ENCODE assay signal across 16 mouse cellular contexts in the genomic region with DNA sequence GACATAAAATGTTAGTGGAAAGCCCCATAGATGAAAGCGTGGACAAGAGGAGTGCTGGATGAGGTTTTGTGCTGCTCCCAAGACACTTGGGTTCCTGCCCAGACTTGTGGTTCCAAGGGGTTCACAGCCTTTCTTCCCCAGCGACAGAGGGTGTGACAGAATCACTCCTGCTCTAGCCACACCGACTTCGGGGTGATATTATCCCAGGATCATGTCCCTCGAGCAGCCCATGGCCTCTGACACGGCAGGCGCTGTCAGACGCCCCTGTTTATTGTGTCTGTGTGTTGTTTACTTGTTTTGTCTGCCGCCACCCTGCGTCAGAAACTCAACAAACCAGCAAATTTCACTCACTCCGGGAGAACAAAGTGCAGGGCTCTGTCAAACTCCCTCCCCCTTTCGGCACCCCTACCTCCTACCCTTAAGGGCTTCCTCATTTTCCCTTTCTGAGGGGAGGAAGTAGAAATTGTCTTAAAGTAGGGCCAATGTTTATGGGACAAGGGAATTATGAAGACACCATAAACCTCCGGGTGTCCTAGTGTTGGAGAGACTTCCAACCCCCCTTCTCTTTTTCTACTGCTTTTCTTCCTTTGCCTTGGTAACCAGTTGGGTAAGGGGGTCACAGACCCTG. TPM values are rescaled to one million over a fixed set of nuclear protein-coding genes. Genes with fewer than 3 reads are reported as not detected.
DNase-seq lines count a peak whose midpoint lies in the region; ATAC-seq and TF ChIP-seq lines count a peak whose summit lies in the region.
"Had no signal": no experiment of that assay in that cellular context is flagged by ENCODE, and none has a peak within 500 bp of the region (broad histone marks: within the 10 kb centered on the region; RNA-seq: fewer than 3 reads in every experiment).

No protein-coding gene starts in this region.

- peak overlapping the region; percentile 88 for H3K27ac ChIP-seq in neural tube, embryonic 11.5 days (ENCODE audit: low read depth, low read length)
- peak overlapping the region; percentile 92 for H3K27ac ChIP-seq in embryonic fibroblast, embryonic 13.5 days (ENCODE audit: insufficient read depth, low read length)
- H3K27ac ChIP-seq in limb, embryonic 10.5 days = peak overlapping the region; percentile 94
- peak overlapping the region; percentile 65; the same call in 1 of the 2 replicates for H3K27ac ChIP-seq in stomach, embryonic 16.5 days (ENCODE audit: low read length)
- H3K27ac ChIP-seq in midbrain, embryonic 14.5 days (replicated peaks; ENCODE audit: low read depth, low read length) = no peak overlapping the region
- H3K27ac ChIP-seq: embryonic facial prominence, embryonic 15.5 days; limb, embryonic 15.5 days; macrophage had no signal

- H3K9me3 ChIP-seq in neural tube, embryonic 11.5 days (ENCODE audit: control insufficient read depth, low read length) = no peaks in the 10 kb centered on the region
- H3K9me3 ChIP-seq in limb, embryonic 10.5 days (replicated peaks) = no peaks in the 10 kb centered on the region
- no peaks in the 10 kb centered on the region for H3K9me3 ChIP-seq in stomach, embryonic 16.5 days (replicated peaks; ENCODE audit: control insufficient read depth, low read length)
- H3K9me3 ChIP-seq in midbrain, embryonic 14.5 days (ENCODE audit: control insufficient read depth, low read length) = no peaks in the 10 kb centered on the region
- H3K9me3 ChIP-seq: embryonic facial prominence, embryonic 15.5 days; heart, embryonic 12.5 days; limb, embryonic 15.5 days had no signal

- H3K4me2 ChIP-seq in neural tube, embryonic 11.5 days (ENCODE audit: low read depth) = peak overlapping the region; percentile 99
- no peak overlapping the region; the same call in 1 of the 2 replicates for H3K4me2 ChIP-seq in stomach, embryonic 16.5 days (ENCODE audit: low read depth, low read length)
- H3K4me2 ChIP-seq in midbrain, embryonic 14.5 days (ENCODE audit: low read length) = no peak overlapping the region
- H3K4me2 ChIP-seq: embryonic facial prominence, embryonic 15.5 days; heart, embryonic 12.5 days; limb, embryonic 15.5 days had no signal

- TF ChIP-seq CTCF in embryonic fibroblast, embryonic 13.5 days (IDR thresholded peaks at IDR 0.05; ENCODE audit: borderline replicate concordance, insufficient read depth, low read length) = no peak

- WGBS in neural tube, embryonic 11.5 days = 5% methylated on average over 13 of the region's 13 CpGs
- WGBS in limb, embryonic 10.5 days = 6% methylated on average over 13 of the region's 13 CpGs
- WGBS in stomach, embryonic 16.5 days = 14% methylated on average over 13 of the region's 13 CpGs
- 2% methylated on average over 13 of the region's 13 CpGs for WGBS in midbrain, embryonic 14.5 days

- peak; percentile 38; the same call in 1 of the 2 replicates for TF ChIP-seq POLR2A in embryonic fibroblast, embryonic 13.5 days (IDR thresholded peaks at IDR 0.05; ENCODE audit: low read depth, low read length)

- H3K27me3 ChIP-seq in neural tube, embryonic 11.5 days (ENCODE audit: control insufficient read depth, insufficient read depth, low read length) = peaks cover 6% of the 10 kb centered on the region; the same call in 1 of the 2 replicates
- H3K27me3 ChIP-seq in limb, embryonic 10.5 days (ENCODE audit: low read depth, poor library complexity, severe bottlenecking) = peaks cover 98% of the 10 kb centered on the region
- peaks cover 98% of the 10 kb centered on the region for H3K27me3 ChIP-seq in stomach, embryonic 16.5 days (ENCODE audit: control insufficient read depth, insufficient read depth, low read length)
- H3K27me3 ChIP-seq in midbrain, embryonic 14.5 days (ENCODE audit: control insufficient read depth, insufficient read depth, low read length) = peaks cover 99% of the 10 kb centered on the region

- no peak for ATAC-seq in neural tube, embryonic 11.5 days (ENCODE audit: insufficient read depth, low FRiP score, low TSS enrichment)
- no peak for ATAC-seq in stomach, embryonic 16.5 days (ENCODE audit: insufficient read depth, low FRiP score)
- ATAC-seq in midbrain, embryonic 14.5 days (ENCODE audit: low FRiP score, low TSS enrichment) = no peak
- ATAC-seq: forebrain, embryonic 14.5 days; inflammation-experienced regulatory T-cells, adult 6 months had no signal

- peaks cover 43% of the 10 kb centered on the region for H3K4me1 ChIP-seq in neural tube, embryonic 11.5 days (ENCODE audit: control insufficient read depth, insufficient read depth, low read length)
- H3K4me1 ChIP-seq in embryonic fibroblast, embryonic 13.5 days (ENCODE audit: control insufficient read depth, insufficient read depth, low read length) = no peaks in the 10 kb centered on the region; the same call in 1 of the 2 replicates
- peaks cover 99% of the 10 kb centered on the region for H3K4me1 ChIP-seq in limb, embryonic 10.5 days
- H3K4me1 ChIP-seq in stomach, embryonic 16.5 days (ENCODE audit: control insufficient read depth, insufficient read depth, low read length) = peaks cover 17% of the 10 kb centered on the region
- no peaks in the 10 kb centered on the region for H3K4me1 ChIP-seq in midbrain, embryonic 14.5 days (ENCODE audit: control insufficient read depth, insufficient read depth, low read length)

- peak overlapping the region; percentile 95 for H3K9ac ChIP-seq in neural tube, embryonic 11.5 days (ENCODE audit: low read length)
- no peak overlapping the region for H3K9ac ChIP-seq in stomach, embryonic 16.5 days (ENCODE audit: low read length)
- no peak overlapping the region for H3K9ac ChIP-seq in midbrain, embryonic 14.5 days (replicated peaks; ENCODE audit: low read length)
- H3K9ac ChIP-seq: embryonic facial prominence, embryonic 15.5 days; heart, embryonic 12.5 days; limb, embryonic 15.5 days had no signal

- H3K36me3 ChIP-seq in neural tube, embryonic 11.5 days (ENCODE audit: control insufficient read depth, insufficient read depth, low read length) = no peaks in the 10 kb centered on the region
- H3K36me3 ChIP-seq in limb, embryonic 10.5 days = no peaks in the 10 kb centered on the region
- no peaks in the 10 kb centered on the region for H3K36me3 ChIP-seq in stomach, embryonic 16.5 days (ENCODE audit: control insufficient read depth, insufficient read depth, low read length)
- no peaks in the 10 kb centered on the region for H3K36me3 ChIP-seq in midbrain, embryonic 14.5 days (ENCODE audit: control insufficient read depth, insufficient read depth, low read length)
- H3K36me3 ChIP-seq: embryonic facial prominence, embryonic 15.5 days; heart, embryonic 12.5 days; limb, embryonic 15.5 days had no signal

- no peak for DNase-seq in neural tube, embryonic 11.5 days (ENCODE audit: low spot score)
- DNase-seq in neural tube, embryonic 10.5 days (ENCODE audit: extremely low spot score, low spot score) = no peak
- DNase-seq in limb, embryonic 10.5 days (ENCODE audit: low spot score) = no peak
- DNase-seq in midbrain, embryonic 14.5 days = no peak
- no peak for DNase-seq in cerebellum, postnatal 4 days (ENCODE audit: low spot score in 2 of 2)
- DNase-seq: cerebellum, adult 11 months; lung, adult 2 months; thymus, postnatal 25 days had no signal

- peak overlapping the region; percentile 66 for H3K4me3 ChIP-seq in neural tube, embryonic 11.5 days (ENCODE audit: low read depth, low read length)
- H3K4me3 ChIP-seq in embryonic fibroblast, embryonic 13.5 days (ENCODE audit: insufficient read depth, low read length) = peak overlapping the region; percentile 0; the same call in 1 of the 2 replicates
- peak overlapping the region; percentile 56 for H3K4me3 ChIP-seq in limb, embryonic 10.5 days
- no peak overlapping the region for H3K4me3 ChIP-seq in stomach, embryonic 16.5 days (replicated peaks; ENCODE audit: low read length)
- no peak overlapping the region for H3K4me3 ChIP-seq in midbrain, embryonic 14.5 days (replicated peaks; ENCODE audit: low read depth, low read length)
- H3K4me3 ChIP-seq: embryonic facial prominence, embryonic 15.5 days; heart, embryonic 12.5 days; limb, embryonic 15.5 days had no signal

RNA-seq across cellular contexts. Expression of a gene that starts 4.9 kb away (rescaled TPM):
- 95.9 and 96.4 TPM in 2 replicates for polyA plus RNA-seq in neural tube, embryonic 11.5 days (2014; fragmentation: Nextera tagmentation; extraction: Ambion mirVana)
- 42.6 and 61.8 TPM in 2 replicates for polyA plus RNA-seq in embryonic fibroblast, embryonic 13.5 days (2011; ENCODE audit: insufficient read length, low read depth, missing spikeins)
- 10.1 and 10.2 TPM in 2 replicates for polyA plus RNA-seq in limb, embryonic 10.5 days (2016; fragmentation: Nextera tagmentation; extraction: Ambion mirVana)
- polyA plus RNA-seq in stomach, embryonic 16.5 days (2015; fragmentation: Nextera tagmentation; extraction: Ambion mirVana) = 3.3 and 3.8 TPM in 2 replicates
- not detected in 2 replicates for polyA plus RNA-seq in midbrain, embryonic 14.5 days (2014; fragmentation: Nextera tagmentation; extraction: Ambion mirVana)
- polyA plus RNA-seq: forebrain, embryonic 14.5 days; inflammation-experienced regulatory T-cells, adult 6 months; macrophage had no signal

RNA-seq across cellular contexts. Expression of a gene that starts 12.5 kb away (rescaled TPM):
- 63.7 and 67.1 TPM in 2 replicates for polyA plus RNA-seq in neural tube, embryonic 11.5 days (2014; fragmentation: Nextera tagmentation; extraction: Ambion mirVana)
- 28.5 and 45.5 TPM in 2 replicates for polyA plus RNA-seq in embryonic fibroblast, embryonic 13.5 days (2011; ENCODE audit: insufficient read length, low read depth, missing spikeins)
- 5.1 and 6.0 TPM in 2 replicates for polyA plus RNA-seq in limb, embryonic 10.5 days (2016; fragmentation: Nextera tagmentation; extraction: Ambion mirVana)
- 2.0 and 2.5 TPM in 2 replicates for polyA plus RNA-seq in stomach, embryonic 16.5 days (2015; fragmentation: Nextera tagmentation; extraction: Ambion mirVana)
- polyA plus RNA-seq in midbrain, embryonic 14.5 days (2014; fragmentation: Nextera tagmentation; extraction: Ambion mirVana) = not detected in 2 replicates
- polyA plus RNA-seq: embryonic facial prominence, embryonic 15.5 days; forebrain, embryonic 14.5 days; lung, adult 2 months; macrophage had no signal

RNA-seq across cellular contexts. Expression of a gene that starts 15.8 kb away (rescaled TPM):
- 62.6 and 67.3 TPM in 2 replicates for polyA plus RNA-seq in neural tube, embryonic 11.5 days (2014; fragmentation: Nextera tagmentation; extraction: Ambion mirVana)
- 12.5 and 12.6 TPM in 2 replicates for polyA plus RNA-seq in embryonic fibroblast, embryonic 13.5 days (2011; ENCODE audit: insufficient read length, low read depth, missing spikeins)
- polyA plus RNA-seq in limb, embryonic 10.5 days (2016; fragmentation: Nextera tagmentation; extraction: Ambion mirVana) = 9.1 and 9.8 TPM in 2 replicates
- polyA plus RNA-seq in stomach, embryonic 16.5 days (2015; fragmentation: Nextera tagmentation; extraction: Ambion mirVana) = 19.0 and 20.0 TPM in 2 replicates
- not detected in 2 replicates for polyA plus RNA-seq in midbrain, embryonic 14.5 days (2014; fragmentation: Nextera tagmentation; extraction: Ambion mirVana)
- polyA plus RNA-seq: forebrain, embryonic 14.5 days; inflammation-experienced regulatory T-cells, adult 6 months; macrophage had no signal

RNA-seq across cellular contexts. Expression of a gene that starts 26.7 kb away (rescaled TPM):
- 36.1 and 40.0 TPM in 2 replicates for polyA plus RNA-seq in neural tube, embryonic 11.5 days (2014; fragmentation: Nextera tagmentation; extraction: Ambion mirVana)
- polyA plus RNA-seq in embryonic fibroblast, embryonic 13.5 days (2011; ENCODE audit: insufficient read length, low read depth, missing spikeins) = 4.9 and 6.2 TPM in 2 replicates
- 4.4 and 6.9 TPM in 2 replicates for polyA plus RNA-seq in limb, embryonic 10.5 days (2016; fragmentation: Nextera tagmentation; extraction: Ambion mirVana)
- not detected in 2 replicates for polyA plus RNA-seq in stomach, embryonic 16.5 days (2015; fragmentation: Nextera tagmentation; extraction: Ambion mirVana)
- not detected in 2 replicates for polyA plus RNA-seq in midbrain, embryonic 14.5 days (2014; fragmentation: Nextera tagmentation; extraction: Ambion mirVana)
- polyA plus RNA-seq: embryonic facial prominence, embryonic 15.5 days; forebrain, embryonic 14.5 days; heart, embryonic 12.5 days; inflammation-experienced regulatory T-cells, adult 6 months; lung, adult 2 months; macrophage had no signal

RNA-seq across cellular contexts. Expression of a gene that starts 35.7 kb away (rescaled TPM):
- polyA plus RNA-seq in neural tube, embryonic 11.5 days (2014; fragmentation: Nextera tagmentation; extraction: Ambion mirVana) = 36.3 and 37.3 TPM in 2 replicates
- 7.6 and 11.0 TPM in 2 replicates for polyA plus RNA-seq in embryonic fibroblast, embryonic 13.5 days (2011; ENCODE audit: insufficient read length, low read depth, missing spikeins)
- 10.6 and 12.7 TPM in 2 replicates for polyA plus RNA-seq in limb, embryonic 10.5 days (2016; fragmentation: Nextera tagmentation; extraction: Ambion mirVana)
- polyA plus RNA-seq in stomach, embryonic 16.5 days (2015; fragmentation: Nextera tagmentation; extraction: Ambion mirVana) = 17.5 and 19.4 TPM in 2 replicates
- 0.12 TPM in 1 of 2 replicates, not detected in the other for polyA plus RNA-seq in midbrain, embryonic 14.5 days (2014; fragmentation: Nextera tagmentation; extraction: Ambion mirVana)
- polyA plus RNA-seq: forebrain, embryonic 14.5 days; inflammation-experienced regulatory T-cells, adult 6 months; macrophage had no signal

Comparison
In these comparisons a context has a peak if more than half of its experiments do, and no peak if none do; other contexts are left out.
1. H3K4me3 ChIP-seq: peak in neural tube, embryonic 11.5 days (single experiment), embryonic fibroblast, embryonic 13.5 days (single experiment) and limb, embryonic 10.5 days (single experiment); none in stomach, embryonic 16.5 days (single experiment) and midbrain, embryonic 14.5 days (single experiment).